Mouse (Mus musculus): ENCODE measurements around the gene Prss40. TPM values are rescaled to one million over a fixed set of nuclear protein-coding genes. Genes with fewer than 3 reads are reported as not detected.

Gene Prss40
- not detected in 2 replicates for polyA plus RNA-seq (2012; rRNA removed)

- H3K4me3 ChIP-seq (replicated peaks; ENCODE audit: insufficient read depth, low read depth, low read length) = no peak within 1 kb of the TSS
- TF ChIP-seq POLR2A (IDR thresholded peaks at IDR 0.05; ENCODE audit: borderline replicate concordance, insufficient read depth, low read length) (no peak), CTCF (IDR thresholded peaks at IDR 0.05; ENCODE audit: borderline replicate concordance, insufficient read depth, low read depth, low read length) (no peak)
- no peak for DNase-seq
- H3K27me3 ChIP-seq (ENCODE audit: control insufficient read depth, insufficient read depth, low read length) = no peaks in the 10 kb centered on the region
- peaks cover 5% of the 10 kb centered on the region; the same call in 1 of the 2 replicates for H3K4me1 ChIP-seq (ENCODE audit: control insufficient read depth, insufficient read depth, low read length)
- no peak within 1 kb of the TSS for H3K27ac ChIP-seq (ENCODE audit: insufficient read depth, low read length)
- 53% methylated on average over 15 of the region's 15 CpGs for WGBS
Measured at GRCm38 (mm10) chr1:34560843-34561242, at the start of gene Prss40. Prss40 (minus strand) TSS chr1:34560943.

- Histone ChIP-seq H3K4me1 (ENCODE audit: control insufficient read depth, insufficient read depth, low read length) (no peaks in the 10 kb centered on the region), H3K27me3 (ENCODE audit: control insufficient read depth, insufficient read depth, low read length) (no peaks in the 10 kb centered on the region), H3K4me3 (replicated peaks; ENCODE audit: insufficient read depth, low read depth, low read length) (no peak overlapping the region), H3K27ac (ENCODE audit: insufficient read depth, low read length) (no peak overlapping the region)
- TF ChIP-seq POLR2A (IDR thresholded peaks at IDR 0.05; ENCODE audit: borderline replicate concordance, insufficient read depth, low read length) (no peak), CTCF (IDR thresholded peaks at IDR 0.05; ENCODE audit: borderline replicate concordance, insufficient read depth, low read depth, low read length) (peak; percentile 99)
- peak; percentile 74 to 84 for DNase-seq
- 14% methylated on average over 8 of the region's 8 CpGs for WGBS
Measured at GRCm38 (mm10) chr1:34602363-34602762, 41.6 kb upstream of the Prss40 start.

GRCm38 (mm10) chr1:34601323-34602047 lies 40.7 kb upstream of the Prss40 start:
- DNase-seq = no peak
- TF ChIP-seq CTCF (IDR thresholded peaks at IDR 0.05; ENCODE audit: borderline replicate concordance, insufficient read depth, low read depth, low read length) (no peak), POLR2A (IDR thresholded peaks at IDR 0.05; ENCODE audit: borderline replicate concordance, insufficient read depth, low read length) (no peak)
- Histone ChIP-seq H3K27ac (ENCODE audit: insufficient read depth, low read length) (no peak overlapping the region), H3K4me3 (replicated peaks; ENCODE audit: insufficient read depth, low read depth, low read length) (no peak overlapping the region), H3K4me1 (ENCODE audit: control insufficient read depth, insufficient read depth, low read length) (no peaks in the 10 kb centered on the region), H3K27me3 (ENCODE audit: control insufficient read depth, insufficient read depth, low read length) (no peaks in the 10 kb centered on the region)
- 70% methylated on average over 3 of the region's 3 CpGs for WGBS

- no peak for TF ChIP-seq POLR2A (IDR thresholded peaks at IDR 0.05; ENCODE audit: borderline replicate concordance, insufficient read depth, low read length)
- no peak for TF ChIP-seq CTCF (IDR thresholded peaks at IDR 0.05; ENCODE audit: borderline replicate concordance, insufficient read depth, low read depth, low read length)
- H3K4me1 ChIP-seq (ENCODE audit: control insufficient read depth, insufficient read depth, low read length) = no peaks in the 10 kb centered on the region
- peak in 1 of 2 experiments; percentile 34 for DNase-seq
- H3K27me3 ChIP-seq (ENCODE audit: control insufficient read depth, insufficient read depth, low read length) = no peaks in the 10 kb centered on the region
- no peak overlapping the region for H3K4me3 ChIP-seq (replicated peaks; ENCODE audit: insufficient read depth, low read depth, low read length)
- no peak overlapping the region for H3K27ac ChIP-seq (ENCODE audit: insufficient read depth, low read length)
- 81% methylated on average over 15 of the region's 15 CpGs for WGBS
Measured at GRCm38 (mm10) chr1:34600000-34600399, 39.3 kb upstream of the Prss40 start.

- 82% methylated on average over 22 of the region's 22 CpGs for WGBS
Measured at GRCm38 (mm10) chr1:34587298-34588096, 26.8 kb upstream of the Prss40 start.

GRCm38 (mm10) chr1:34584736-34585135 lies 24.0 kb upstream of the Prss40 start:
- TF ChIP-seq CTCF (IDR thresholded peaks at IDR 0.05; ENCODE audit: borderline replicate concordance, insufficient read depth, low read depth, low read length) (no peak), POLR2A (IDR thresholded peaks at IDR 0.05; ENCODE audit: borderline replicate concordance, insufficient read depth, low read length) (no peak)
- Histone ChIP-seq H3K4me3 (replicated peaks; ENCODE audit: insufficient read depth, low read depth, low read length) (no peak overlapping the region), H3K27me3 (ENCODE audit: control insufficient read depth, insufficient read depth, low read length) (no peaks in the 10 kb centered on the region), H3K4me1 (ENCODE audit: control insufficient read depth, insufficient read depth, low read length) (peaks cover 48% of the 10 kb centered on the region), H3K27ac (ENCODE audit: insufficient read depth, low read length) (peak overlapping the region; percentile 93)
- 11% methylated on average over 4 of the region's 4 CpGs for WGBS
- peak; percentile 59 to 72 for DNase-seq

More at GRCm38 (mm10) chr1:34587298-34588096, 26.8 kb upstream of the Prss40 start:
- H3K27me3 ChIP-seq (ENCODE audit: control insufficient read depth, insufficient read depth, low read length) = no peaks in the 10 kb centered on the region
- H3K4me1 ChIP-seq (ENCODE audit: control insufficient read depth, insufficient read depth, low read length) = peaks cover 65% of the 10 kb centered on the region
- H3K4me3 ChIP-seq (replicated peaks; ENCODE audit: insufficient read depth, low read depth, low read length) = no peak overlapping the region
- 0 out of 2 replicates have a peak overlapping the region, but pooled peaks have one; percentile 28 for H3K27ac ChIP-seq (ENCODE audit: insufficient read depth, low read length)
- TF ChIP-seq CTCF (IDR thresholded peaks at IDR 0.05; ENCODE audit: borderline replicate concordance, insufficient read depth, low read depth, low read length) (no peak), POLR2A (IDR thresholded peaks at IDR 0.05; ENCODE audit: borderline replicate concordance, insufficient read depth, low read length) (no peak)
- DNase-seq = peak in 1 of 2 experiments; percentile 18

- peaks cover 39% of the 10 kb centered on the region for H3K4me1 ChIP-seq (ENCODE audit: control insufficient read depth, insufficient read depth, low read length)
- peak; percentile 97 to 100 for DNase-seq
- H3K27me3 ChIP-seq (ENCODE audit: control insufficient read depth, insufficient read depth, low read length) = no peaks in the 10 kb centered on the region
- H3K27ac ChIP-seq (ENCODE audit: insufficient read depth, low read length) = peak overlapping the region; percentile 93
- H3K4me3 ChIP-seq (replicated peaks; ENCODE audit: insufficient read depth, low read depth, low read length) = peak overlapping the region; percentile 6
- WGBS = 2% methylated on average over 4 of the region's 4 CpGs
- TF ChIP-seq POLR2A (IDR thresholded peaks at IDR 0.05; ENCODE audit: borderline replicate concordance, insufficient read depth, low read length) (peak; percentile 28; the same call in 1 of the 2 replicates), CTCF (IDR thresholded peaks at IDR 0.05; ENCODE audit: borderline replicate concordance, insufficient read depth, low read depth, low read length) (peak; percentile 76)
Measured at GRCm38 (mm10) chr1:34583821-34584263, 23.1 kb upstream of the Prss40 start.

Measured in cerebellum, adult 2 months (tissue).